Mouse (Mus musculus) stomach, postnatal 0 days (tissue): ENCODE results near the gene Gm884. TPM values are rescaled to one million over a fixed set of nuclear protein-coding genes. Genes with fewer than 3 reads are reported as not detected.

ENCODE experiments used
- ATAC-seq: fragments of 200-750 bp; cut with Nextera tagmentation; 2 replicates; pipeline ENCODE4 v1.8.0; 2017; ENCODE audit not compliant: low FRiP score, low TSS enrichment
- DNase-seq: peaks from one replicate; pipeline ENCODE4 v3.0.0-alpha.2; 2016; ENCODE audit warnings: low spot score
- H3K27ac ChIP-seq: fragments of 300-500 bp; sonication (generic); replicated peaks from 2 replicates; pipeline ENCODE4 v1.5.1; 2014; ENCODE audit warnings: mild to moderate bottlenecking, control low read depth
- H3K27me3 ChIP-seq: fragments of 300-500 bp; sonication (generic); 2 replicates; pipeline ENCODE4 v1.6.1; 2014; ENCODE audit warnings: low read length; ENCODE audit not compliant: control insufficient read depth, insufficient read depth
- H3K36me3 ChIP-seq: fragments of 300-500 bp; sonication (generic); 2 replicates; pipeline ENCODE4 v1.6.1; 2014; ENCODE audit warnings: low read length, mixed read lengths; ENCODE audit not compliant: control insufficient read depth, insufficient read depth
- H3K4me1 ChIP-seq: fragments of 300-500 bp; sonication (generic); replicated peaks from 2 replicates; pipeline ENCODE4 v1.6.1; 2014; ENCODE audit warnings: antibody characterized with exemption; ENCODE audit not compliant: control insufficient read depth, insufficient read depth
- H3K4me2 ChIP-seq: fragments of 300-500 bp; sonication (generic); replicated peaks from 2 replicates; pipeline ENCODE4 v1.6.1; 2014; ENCODE audit warnings: low read depth, mild to moderate bottlenecking, control low read depth, moderate library complexity
- H3K4me3 ChIP-seq: fragments of 300-500 bp; sonication (generic); 2 replicates; pipeline ENCODE4 v1.5.1; 2014; ENCODE audit warnings: low read depth, low read length, control low read depth
- H3K9ac ChIP-seq: fragments of 300-500 bp; sonication (generic); 2 replicates; pipeline ENCODE4 v1.6.1; 2014; ENCODE audit warnings: mild to moderate bottlenecking, low read length, control low read depth, mixed read lengths
- H3K9me3 ChIP-seq: fragments of 300-500 bp; sonication (generic); 2 replicates; pipeline ENCODE4 v1.6.1; 2016; ENCODE audit warnings: low read length; ENCODE audit not compliant: control insufficient read depth
- CTCF ChIP-seq: IDR thresholded peaks from 2 replicates; pipeline ENCODE4 v1.5.1; 2016; ENCODE audit warnings: antibody characterized with exemption, low read depth, mild to moderate bottlenecking, moderate library complexity
- EP300 ChIP-seq: optimal IDR thresholded peaks from 2 replicates; pipeline ENCODE3; 2016; ENCODE audit warnings: antibody characterized with exemption
- WGBS: fragments of 180-500 bp; shearing (Covaris S2); extraction: QIAGEN DNeasy Blood & Tissue Kit; methylation state at CpG from one replicate; pipeline ENCODE4 v1.1.7; 2014; 5-methylcytosine and 5-hydroxymethylcytosine counted together
- polyA plus RNA-seq: library from polyadenylated mRNA; unstranded; fragments of >200 nt; fragmentation: Nextera tagmentation; extraction: Ambion mirVana; gene quantifications from 2 replicates; pipeline ENCODE4 v1.2.1, GENCODE M21; 2015

Gm884 gene
- polyA plus RNA-seq, 1 experiment from 2014 or later, result not detected

- TF ChIP-seq EP300, result no peak
- TF ChIP-seq CTCF, result no peak
- no peaks in the 10 kb centered on the region for H3K36me3 ChIP-seq
- no peak within 1 kb of the TSS for H3K9ac ChIP-seq
- H3K27me3 ChIP-seq, result no peaks in the 10 kb centered on the region
- H3K9me3 ChIP-seq, result no peaks in the 10 kb centered on the region
- ATAC-seq (no peak), DNase-seq (no peak)
- whole genome bisulfite sequencing, result 86% methylated on average over 12 of the region's 12 CpGs
- H3K4me1 ChIP-seq, result no peaks in the 10 kb centered on the region
- H3K4me3 ChIP-seq, result no peak within 1 kb of the TSS
- no peak within 1 kb of the TSS for H3K27ac ChIP-seq
- H3K4me2 ChIP-seq, result no peak within 1 kb of the TSS
These were observed 116.4 kb downstream of the Gm884 start, which contains the start of gene Lrrc37a for GRCm38 (mm10) chr11:103504497-103504896. TSS of gene Lrrc37a (minus strand) at chr11:103504597.

Other genes with a start within 250 kb of the Gm884 start
- gene Plekhm1, start 208.5 kb downstream of the Gm884 start, polyA plus RNA-seq, result 3.6 and 4.2 TPM in 2 replicates
- gene Lrrc37a, start 116.5 kb downstream of the Gm884 start, polyA plus RNA-seq, result not detected in 2 replicates
- gene Lyzl6, start 17.8 kb upstream of the Gm884 start, polyA plus RNA-seq, result not detected in 2 replicates
- gene Rprml, start 28.4 kb upstream of the Gm884 start, polyA plus RNA-seq, result 0.16 and 0.25 TPM in 2 replicates
- 58.7 and 60.4 TPM in 2 replicates for gene Gosr2, start 76.8 kb upstream of the Gm884 start, polyA plus RNA-seq
- not detected in 2 replicates for gene Wnt9b, start 128.7 kb upstream of the Gm884 start, polyA plus RNA-seq
- gene Wnt3, start 153.0 kb upstream of the Gm884 start, polyA plus RNA-seq, result 0.51 and 0.55 TPM in 2 replicates